Mouse (Mus musculus): ENCODE results near the gene Vps72. TPM values are rescaled to one million over a fixed set of nuclear protein-coding genes. Genes with fewer than 3 reads are reported as not detected.

Vps72 gene
- polyA plus RNA-seq, 1 experiment from 2014 or later = 170 TPM

- peak overlapping the region; percentile 77 for H3K4me3 ChIP-seq (ENCODE audit: low read depth, low read length)
- peak overlapping the region; percentile 93 for H3K4me2 ChIP-seq
- TF ChIP-seq CTCF (IDR thresholded peaks at IDR 0.05; ENCODE audit: low read depth) = no peak
- H3K4me1 ChIP-seq (ENCODE audit: insufficient read depth) = peaks cover 19% of the 10 kb centered on the region
- ATAC-seq (ENCODE audit: insufficient read depth) = no peak
- H3K9ac ChIP-seq = peak overlapping the region; percentile 32
- peaks cover under 1% of the 10 kb centered on the region; the same call in 1 of the 2 replicates for H3K36me3 ChIP-seq (ENCODE audit: insufficient read depth)
- no peaks in the 10 kb centered on the region for H3K9me3 ChIP-seq (ENCODE audit: low read depth, low read length)
- WGBS = 16% methylated on average over 8 of the region's 8 CpGs
- H3K27me3 ChIP-seq (ENCODE audit: insufficient read depth, low read length) = no peaks in the 10 kb centered on the region
- no peak for DNase-seq
- H3K27ac ChIP-seq (ENCODE audit: low read depth) = no peak overlapping the region
Measured at GRCm38 (mm10) chr3:95159511-95159986, 48.7 kb downstream of the Vps72 start.

- Histone ChIP-seq H3K9me3 (ENCODE audit: low read depth, low read length) (no peaks in the 10 kb centered on the region), H3K27me3 (ENCODE audit: insufficient read depth, low read length) (no peaks in the 10 kb centered on the region), H3K36me3 (ENCODE audit: insufficient read depth) (peaks cover 3% of the 10 kb centered on the region; the same call in 1 of the 2 replicates), H3K9ac (peak within 1 kb of the TSS; percentile 63), H3K27ac (ENCODE audit: low read depth) (no peak within 1 kb of the TSS), H3K4me1 (ENCODE audit: insufficient read depth) (peaks cover 19% of the 10 kb centered on the region), H3K4me2 (peak within 1 kb of the TSS; percentile 93), H3K4me3 (ENCODE audit: low read depth, low read length) (peak within 1 kb of the TSS; percentile 77)
- ATAC-seq (ENCODE audit: insufficient read depth) (peak; percentile 97), DNase-seq (peak; percentile 94)
- TF ChIP-seq CTCF (IDR thresholded peaks at IDR 0.05; ENCODE audit: low read depth) = no peak
- WGBS = under 1% methylated on average over 66 of the region's 66 CpGs
Measured at GRCm38 (mm10) chr3:95159987-95160963, 49.5 kb downstream of the Vps72 start, which contains the start of gene Sema6c. Sema6c (plus strand) TSS chr3:95160457.

- peak; percentile 12; the same call in 1 of the 2 replicates for ATAC-seq (ENCODE audit: insufficient read depth)
- peak; percentile 35 for DNase-seq
- Histone ChIP-seq H3K4me1 (ENCODE audit: insufficient read depth) (peaks cover 19% of the 10 kb centered on the region), H3K9me3 (ENCODE audit: low read depth, low read length) (no peaks in the 10 kb centered on the region), H3K36me3 (ENCODE audit: insufficient read depth) (peaks cover 7% of the 10 kb centered on the region; the same call in 1 of the 2 replicates), H3K27me3 (ENCODE audit: insufficient read depth, low read length) (no peaks in the 10 kb centered on the region), H3K4me3 (ENCODE audit: low read depth, low read length) (peak overlapping the region; percentile 77), H3K9ac (peak overlapping the region; percentile 63), H3K27ac (ENCODE audit: low read depth) (no peak overlapping the region), H3K4me2 (peak overlapping the region; percentile 93)
- WGBS = under 1% methylated on average over 30 of the region's 30 CpGs
- TF ChIP-seq CTCF (IDR thresholded peaks at IDR 0.05; ENCODE audit: low read depth) = no peak
Measured at GRCm38 (mm10) chr3:95161041-95161551, 50.3 kb downstream of the Vps72 start.

GRCm38 (mm10) chr3:95161618-95162344 lies 51.0 kb downstream of the Vps72 start:
- no peak for TF ChIP-seq CTCF (IDR thresholded peaks at IDR 0.05; ENCODE audit: low read depth)
- Histone ChIP-seq H3K27ac (ENCODE audit: low read depth) (no peak overlapping the region), H3K9me3 (ENCODE audit: low read depth, low read length) (no peaks in the 10 kb centered on the region), H3K4me1 (ENCODE audit: insufficient read depth) (peaks cover 19% of the 10 kb centered on the region), H3K27me3 (ENCODE audit: insufficient read depth, low read length) (no peaks in the 10 kb centered on the region), H3K36me3 (ENCODE audit: insufficient read depth) (peaks cover 9% of the 10 kb centered on the region; the same call in 1 of the 2 replicates), H3K9ac (peak overlapping the region; percentile 63), H3K4me3 (ENCODE audit: low read depth, low read length) (peak overlapping the region; percentile 77), H3K4me2 (peak overlapping the region; percentile 93)
- no peak for ATAC-seq (ENCODE audit: insufficient read depth)
- 5% methylated on average over 9 of the region's 9 CpGs for WGBS
- DNase-seq = peak; percentile 43

GRCm38 (mm10) chr3:95162345-95162628 lies 51.5 kb downstream of the Vps72 start:
- ATAC-seq (ENCODE audit: insufficient read depth) (no peak), DNase-seq (peak; percentile 45)
- Histone ChIP-seq H3K9ac (no peak overlapping the region), H3K9me3 (ENCODE audit: low read depth, low read length) (no peaks in the 10 kb centered on the region), H3K27ac (ENCODE audit: low read depth) (no peak overlapping the region), H3K4me3 (ENCODE audit: low read depth, low read length) (peak overlapping the region; percentile 77; the same call in 1 of the 2 replicates), H3K4me1 (ENCODE audit: insufficient read depth) (peaks cover 19% of the 10 kb centered on the region), H3K36me3 (ENCODE audit: insufficient read depth) (peaks cover 11% of the 10 kb centered on the region; the same call in 1 of the 2 replicates), H3K27me3 (ENCODE audit: insufficient read depth, low read length) (no peaks in the 10 kb centered on the region), H3K4me2 (peak overlapping the region; percentile 93)
- 31% methylated on average over 2 of the region's 2 CpGs for WGBS
- no peak for TF ChIP-seq CTCF (IDR thresholded peaks at IDR 0.05; ENCODE audit: low read depth)

GRCm38 (mm10) chr3:95163419-95164255 lies 52.8 kb downstream of the Vps72 start:
- Histone ChIP-seq H3K9ac (no peak overlapping the region; the same call in 1 of the 2 replicates), H3K9me3 (ENCODE audit: low read depth, low read length) (no peaks in the 10 kb centered on the region), H3K4me1 (ENCODE audit: insufficient read depth) (peaks cover 19% of the 10 kb centered on the region), H3K27me3 (ENCODE audit: insufficient read depth, low read length) (no peaks in the 10 kb centered on the region), H3K4me2 (peak overlapping the region; percentile 39; the same call in 1 of the 2 replicates), H3K27ac (ENCODE audit: low read depth) (peak overlapping the region; percentile 18; the same call in 1 of the 2 replicates), H3K36me3 (ENCODE audit: insufficient read depth) (peaks cover 11% of the 10 kb centered on the region; the same call in 1 of the 2 replicates), H3K4me3 (ENCODE audit: low read depth, low read length) (no peak overlapping the region)
- DNase-seq = peak; percentile 42
- no peak for ATAC-seq (ENCODE audit: insufficient read depth)
- WGBS = 47% methylated on average over 11 of the region's 11 CpGs
- TF ChIP-seq CTCF (IDR thresholded peaks at IDR 0.05; ENCODE audit: low read depth) = no peak

Data from lung, embryonic 14.5 days (tissue).